Mouse (Mus musculus) neural tube, embryonic 13.5 days (tissue): Measurements from ENCODE around the gene Hip1. TPM values are rescaled to one million over a fixed set of nuclear protein-coding genes. Genes with fewer than 3 reads are reported as not detected.
"Not testable (repeated sequence)": the region's sequence is repeated elsewhere in the genome, so short reads cannot be mapped to it uniquely, and the experiment has no call there.

Experiments
- ATAC-seq: fragments of 200-750 bp; cut with Nextera tagmentation; 2 replicates; pipeline ENCODE4 v1.8.0; 2017; ENCODE audit warnings: low read depth, mild to moderate bottlenecking, moderate TSS enrichment, moderate library complexity
- H3K27ac ChIP-seq: fragments of 300-500 bp; sonication (generic); replicated peaks from 2 replicates; pipeline ENCODE4 v1.5.1; 2015; ENCODE audit warnings: moderate library complexity, mild to moderate bottlenecking, inconsistent platforms
- H3K27me3 ChIP-seq: fragments of 300-500 bp; sonication (generic); 2 replicates; pipeline ENCODE4 v1.6.1; 2015; ENCODE audit warnings: mild to moderate bottlenecking, inconsistent platforms
- H3K36me3 ChIP-seq: fragments of 300-500 bp; sonication (generic); 2 replicates; pipeline ENCODE4 v1.6.1; 2015; ENCODE audit warnings: mild to moderate bottlenecking, inconsistent platforms
- H3K4me1 ChIP-seq: fragments of 300-500 bp; sonication (generic); replicated peaks from 2 replicates; pipeline ENCODE4 v1.6.1; 2015; ENCODE audit warnings: inconsistent platforms
- H3K4me2 ChIP-seq: fragments of 300-500 bp; sonication (generic); 2 replicates; pipeline ENCODE4 v1.6.1; 2015; ENCODE audit warnings: inconsistent platforms, mild to moderate bottlenecking, moderate library complexity
- H3K4me3 ChIP-seq: fragments of 300-500 bp; sonication (generic); 2 replicates; pipeline ENCODE4 v1.5.1; 2015; ENCODE audit warnings: mild to moderate bottlenecking, inconsistent platforms
- H3K9ac ChIP-seq: fragments of 300-500 bp; sonication (generic); 2 replicates; pipeline ENCODE4 v1.6.1; 2015; ENCODE audit warnings: moderate library complexity, mild to moderate bottlenecking, inconsistent platforms
- H3K9me3 ChIP-seq: fragments of 300-500 bp; sonication (generic); 2 replicates; pipeline ENCODE4 v1.6.1; 2016; ENCODE audit warnings: inconsistent platforms
- WGBS: fragments of 180-500 bp; shearing (Covaris S2); methylation state at CpG from one replicate; pipeline ENCODE4 v1.1.7; 2015; 5-methylcytosine and 5-hydroxymethylcytosine counted together
- polyA plus RNA-seq: library from polyadenylated mRNA; unstranded; fragments of >200 nt; fragmentation: Nextera tagmentation; extraction: Ambion mirVana; gene quantifications from 2 replicates; pipeline ENCODE4 v1.2.1, GENCODE M21; 2015

Hip1 gene
- polyA plus RNA-seq, 1 experiment from 2014 or later: 48.6 TPM

GRCm38 (mm10) chr5:135488222-135488880 lies 56.6 kb downstream of the Hip1 start:
- Histone ChIP-seq H3K36me3 (no peaks in the 10 kb centered on the region), H3K9ac (peak overlapping the region; percentile 80), H3K27ac (peak overlapping the region; percentile 96), H3K4me1 (peaks cover 45% of the 10 kb centered on the region), H3K4me3 (peak overlapping the region; percentile 64), H3K4me2 (peak overlapping the region; percentile 93), H3K27me3 (no peaks in the 10 kb centered on the region), H3K9me3 (no peaks in the 10 kb centered on the region)
- peak; percentile 5 for ATAC-seq
- WGBS: under 1% methylated on average over 19 of the region's 19 CpGs

- H3K9me3 ChIP-seq: no peaks in the 10 kb centered on the region
- no peak for ATAC-seq
- H3K4me2 ChIP-seq: no peak overlapping the region
- no peak overlapping the region for H3K4me3 ChIP-seq
- H3K27me3 ChIP-seq: no peaks in the 10 kb centered on the region
- 63% methylated on average over 3 of the region's 3 CpGs for WGBS
- peaks cover 8% of the 10 kb centered on the region for H3K36me3 ChIP-seq
- no peak overlapping the region; the same call in 1 of the 2 replicates for H3K27ac ChIP-seq
- peaks cover 43% of the 10 kb centered on the region for H3K4me1 ChIP-seq
- H3K9ac ChIP-seq: no peak overlapping the region
Measured at GRCm38 (mm10) chr5:135485289-135485688, 59.6 kb downstream of the Hip1 start.

- H3K4me1 ChIP-seq: peaks cover 35% of the 10 kb centered on the region
- not testable (repeated sequence) for ATAC-seq
- WGBS: 91% methylated on average over 6 of the region's 6 CpGs
Measured at GRCm38 (mm10) chr5:135483865-135484264, 61.1 kb downstream of the Hip1 start.

GRCm38 (mm10) chr5:135478877-135479600 lies 65.9 kb downstream of the Hip1 start:
- no peak overlapping the region for H3K27ac ChIP-seq
- H3K9me3 ChIP-seq: no peaks in the 10 kb centered on the region
- H3K4me3 ChIP-seq: no peak overlapping the region
- no peak overlapping the region for H3K9ac ChIP-seq
- no peaks in the 10 kb centered on the region for H3K27me3 ChIP-seq
- 93% methylated on average over 12 of the region's 12 CpGs for WGBS
- H3K36me3 ChIP-seq: peaks cover 20% of the 10 kb centered on the region
- no peaks in the 10 kb centered on the region for H3K4me1 ChIP-seq
- no peak overlapping the region for H3K4me2 ChIP-seq
- no peak for ATAC-seq

More at GRCm38 (mm10) chr5:135483865-135484264, 61.1 kb downstream of the Hip1 start:
- not testable (repeated sequence) for H3K27me3 ChIP-seq, H3K9ac ChIP-seq, H3K27ac ChIP-seq, H3K4me3 ChIP-seq, H3K9me3 ChIP-seq, H3K36me3 ChIP-seq, H3K4me2 ChIP-seq

- H3K36me3 ChIP-seq: peaks cover 18% of the 10 kb centered on the region
- no peaks in the 10 kb centered on the region for H3K9me3 ChIP-seq
- ATAC-seq: no peak
- no peaks in the 10 kb centered on the region for H3K4me1 ChIP-seq
- 87% methylated on average over 5 of the region's 5 CpGs for WGBS
- H3K4me3 ChIP-seq: no peak overlapping the region
- no peaks in the 10 kb centered on the region for H3K27me3 ChIP-seq
- no peak overlapping the region for H3K27ac ChIP-seq
- H3K9ac ChIP-seq: no peak overlapping the region
- no peak overlapping the region for H3K4me2 ChIP-seq
Measured at GRCm38 (mm10) chr5:135476199-135476598, 68.7 kb downstream of the Hip1 start.

- Histone ChIP-seq H3K27me3 (no peaks in the 10 kb centered on the region), H3K9me3 (no peaks in the 10 kb centered on the region), H3K4me3 (no peak overlapping the region), H3K27ac (no peak overlapping the region), H3K4me2 (no peak overlapping the region), H3K4me1 (no peaks in the 10 kb centered on the region), H3K9ac (no peak overlapping the region), H3K36me3 (peaks cover 14% of the 10 kb centered on the region; the same call in 1 of the 2 replicates)
- WGBS: 86% methylated on average over 6 of the region's 6 CpGs
- no peak for ATAC-seq
Measured at GRCm38 (mm10) chr5:135472405-135472804, 72.5 kb downstream of the Hip1 start.

- ATAC-seq: no peak
- no peak overlapping the region for H3K4me2 ChIP-seq
- H3K9ac ChIP-seq: no peak overlapping the region
- H3K36me3 ChIP-seq: peaks cover 19% of the 10 kb centered on the region; the same call in 1 of the 2 replicates
- H3K4me3 ChIP-seq: no peak overlapping the region
- no peaks in the 10 kb centered on the region for H3K9me3 ChIP-seq
- no peak overlapping the region for H3K27ac ChIP-seq
- no peaks in the 10 kb centered on the region for H3K27me3 ChIP-seq
- 96% methylated on average over 4 of the region's 4 CpGs for WGBS
- peaks cover under 1% of the 10 kb centered on the region; the same call in 1 of the 2 replicates for H3K4me1 ChIP-seq
Measured at GRCm38 (mm10) chr5:135471747-135472146, 73.2 kb downstream of the Hip1 start.

- H3K36me3 ChIP-seq: 0 out of 2 replicates have a peak, but pooled peaks cover 7% of the 10 kb centered on the region
- no peak for ATAC-seq
- H3K27ac ChIP-seq: no peak overlapping the region
- H3K9ac ChIP-seq: no peak overlapping the region
- H3K4me1 ChIP-seq: peaks cover 22% of the 10 kb centered on the region
- WGBS: 94% methylated on average over 6 of the region's 6 CpGs
- no peaks in the 10 kb centered on the region for H3K9me3 ChIP-seq
- no peak overlapping the region for H3K4me3 ChIP-seq
- H3K4me2 ChIP-seq: no peak overlapping the region
- H3K27me3 ChIP-seq: no peaks in the 10 kb centered on the region
Measured at GRCm38 (mm10) chr5:135468280-135468679, 76.6 kb downstream of the Hip1 start.

GRCm38 (mm10) chr5:135465833-135466291 lies 79.1 kb downstream of the Hip1 start:
- Histone ChIP-seq H3K36me3 (0 out of 2 replicates have a peak, but pooled peaks cover 7% of the 10 kb centered on the region), H3K27me3 (no peaks in the 10 kb centered on the region), H3K9ac (no peak overlapping the region), H3K4me2 (no peak overlapping the region; the same call in 1 of the 2 replicates), H3K4me3 (no peak overlapping the region), H3K27ac (peak overlapping the region; percentile 66), H3K9me3 (no peaks in the 10 kb centered on the region), H3K4me1 (peaks cover 23% of the 10 kb centered on the region)
- WGBS: 37% methylated on average over 7 of the region's 7 CpGs
- no peak for ATAC-seq

GRCm38 (mm10) chr5:135463380-135463779 lies 81.5 kb downstream of the Hip1 start:
- no peak for ATAC-seq
- whole genome bisulfite sequencing: 77% methylated on average over 8 of the region's 8 CpGs
- H3K9me3 ChIP-seq: no peaks in the 10 kb centered on the region
- H3K4me2 ChIP-seq: no peak overlapping the region
- H3K4me1 ChIP-seq: peaks cover 32% of the 10 kb centered on the region
- no peak overlapping the region for H3K4me3 ChIP-seq
- peaks cover 25% of the 10 kb centered on the region for H3K36me3 ChIP-seq
- H3K9ac ChIP-seq: no peak overlapping the region
- no peaks in the 10 kb centered on the region for H3K27me3 ChIP-seq
- H3K27ac ChIP-seq: no peak overlapping the region

- H3K9ac ChIP-seq: 0 out of 2 replicates have a peak overlapping the region, but pooled peaks have one; percentile 8
- 28% methylated on average over 4 of the region's 4 CpGs for WGBS
- no peak overlapping the region for H3K4me3 ChIP-seq
- no peak overlapping the region for H3K4me2 ChIP-seq
- H3K9me3 ChIP-seq: no peaks in the 10 kb centered on the region
- H3K27ac ChIP-seq: peak overlapping the region; percentile 83
- H3K36me3 ChIP-seq: peaks cover 40% of the 10 kb centered on the region
- ATAC-seq: peak; percentile 20
- H3K4me1 ChIP-seq: peaks cover 22% of the 10 kb centered on the region
- no peaks in the 10 kb centered on the region for H3K27me3 ChIP-seq
Measured at GRCm38 (mm10) chr5:135460833-135461173, 84.1 kb downstream of the Hip1 start.

- Histone ChIP-seq H3K27ac (peak overlapping the region; percentile 83), H3K9ac (0 out of 2 replicates have a peak overlapping the region, but pooled peaks have one; percentile 8)
- peak; percentile 86 for ATAC-seq
Measured at GRCm38 (mm10) chr5:135460152-135460832, 84.6 kb downstream of the Hip1 start.

More at GRCm38 (mm10) chr5:135460152-135460832, 84.6 kb downstream of the Hip1 start:
- no peaks in the 10 kb centered on the region for H3K27me3 ChIP-seq
- H3K9me3 ChIP-seq: no peaks in the 10 kb centered on the region
- peaks cover 43% of the 10 kb centered on the region for H3K36me3 ChIP-seq
- H3K4me2 ChIP-seq: 0 out of 2 replicates have a peak overlapping the region, but pooled peaks have one; percentile 9
- 40% methylated on average over 12 of the region's 12 CpGs for WGBS
- peaks cover 17% of the 10 kb centered on the region for H3K4me1 ChIP-seq
- H3K4me3 ChIP-seq: no peak overlapping the region
